Mouse (Mus musculus): Measurements from ENCODE around the gene 4933427I04Rik. TPM values are rescaled to one million over a fixed set of nuclear protein-coding genes. Genes with fewer than 3 reads are reported as not detected.

The 4933427I04Rik gene
- total RNA-seq, 2 experiments from 2014 or later: not detected

Other genes with a start within 250 kb of the 4933427I04Rik start
- gene Macf1, start 175.3 kb upstream of the 4933427I04Rik start, total RNA-seq (2021): 100 to 1,000 TPM; 209 TPM
- gene Ndufs5, start 141.5 kb upstream of the 4933427I04Rik start, total RNA-seq (2021): 100 to 1,000 TPM; 200 to 214 TPM
- 10 to 100 TPM; 24.5 to 27.4 TPM for gene Akirin1, start 109.3 kb upstream of the 4933427I04Rik start, total RNA-seq (2021)
- gene Rhbdl2, start 71.8 kb upstream of the 4933427I04Rik start, total RNA-seq (2021): under 1 TPM in 1 of 2 experiments, not detected in 1; 0.29 TPM
- 10 to 100 TPM; 27.8 to 30.2 TPM for gene Mycbp, start 45.2 kb downstream of the 4933427I04Rik start, total RNA-seq (2021)
- gene Rragc, start 57.8 kb downstream of the 4933427I04Rik start, total RNA-seq (2021): 10 to 100 TPM; 43.0 to 44.3 TPM
- not detected for gene 4930535I16Rik, start 58.3 kb downstream of the 4933427I04Rik start, total RNA-seq (2021)

All from gastrocnemius, postnatal 4 days (tissue).